ENCODE assay signal across 8 mouse cellular contexts in the genomic region with DNA sequence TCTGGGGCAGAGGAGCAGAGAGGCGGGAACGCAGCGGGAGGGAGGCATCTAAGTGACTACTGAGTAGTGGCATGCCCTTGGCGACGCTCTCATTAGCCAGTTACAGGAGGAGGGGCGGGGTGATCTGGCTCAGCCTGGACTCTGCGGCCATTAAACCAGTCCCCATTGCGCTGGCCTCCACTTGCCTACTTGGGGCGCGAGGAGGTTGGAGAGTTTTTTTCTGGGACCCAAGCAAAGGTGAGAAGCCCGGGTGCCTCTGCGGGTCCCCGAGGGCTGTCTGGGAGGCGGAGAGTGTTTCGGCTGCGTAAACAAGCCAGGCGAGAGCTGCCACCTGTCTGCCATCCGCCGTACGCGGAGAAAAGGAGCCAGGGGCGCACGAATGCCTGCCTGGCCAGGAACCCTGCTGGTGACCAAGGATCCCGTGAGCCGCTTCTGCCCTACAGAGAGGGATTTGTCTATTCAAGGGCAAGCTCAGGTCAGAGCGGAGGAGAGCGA. TPM values are rescaled to one million over a fixed set of nuclear protein-coding genes. Genes with fewer than 3 reads are reported as not detected.
DNase-seq lines count a peak whose midpoint lies in the region; ATAC-seq and TF ChIP-seq lines count a peak whose summit lies in the region.

A gene (plus strand): TSS at position 132 of the 495 bp plus-strand sequence.

- peak; percentile 91 for ATAC-seq in hindbrain, postnatal 0 days
- peak; percentile 94 for ATAC-seq in megakaryocyte-erythroid progenitor cell, adult 5-6 weeks (replicated peaks; ENCODE audit: low FRiP score, low TSS enrichment, poor library complexity, severe bottlenecking)

- peak; percentile 34 for TF ChIP-seq CTCF in hindbrain, postnatal 0 days (IDR thresholded peaks at IDR 0.05; ENCODE audit: low read depth)

- peak within 1 kb of the TSS; percentile 44; the same call in 1 of the 2 replicates for H3K9ac ChIP-seq in hindbrain, postnatal 0 days (replicated peaks; ENCODE audit: low read length)

- peak within 1 kb of the TSS; percentile 42 for H3K4me3 ChIP-seq in hindbrain, postnatal 0 days (ENCODE audit: low read length)

- H3K36me3 ChIP-seq in hindbrain, postnatal 0 days (ENCODE audit: insufficient read depth, low read length), result no peaks in the 10 kb centered on the region

- no peaks in the 10 kb centered on the region for H3K9me3 ChIP-seq in hindbrain, postnatal 0 days (ENCODE audit: low read length)

- intact Hi-C loops in left cerebral cortex, postnatal 25 days (cut with DNase I), result no loop called here

- H3K4me2 ChIP-seq in hindbrain, postnatal 0 days (ENCODE audit: low read depth, low read length), result peak within 1 kb of the TSS; percentile 76

- H3K27me3 ChIP-seq in hindbrain, postnatal 0 days (ENCODE audit: insufficient read depth, low read length), result no peaks in the 10 kb centered on the region

- WGBS in hindbrain, postnatal 0 days, result under 1% methylated on average over 27 of the region's 27 CpGs

- no peaks in the 10 kb centered on the region; the same call in 1 of the 2 replicates for H3K4me1 ChIP-seq in hindbrain, postnatal 0 days (ENCODE audit: insufficient read depth, low read length)

- H3K27ac ChIP-seq in hindbrain, postnatal 0 days, result no peak within 1 kb of the TSS

- DNase-seq in WW6 (ENCODE audit: low read depth, low spot score), result peak; percentile 13
- peak; percentile 13 to 51 for DNase-seq in cerebellum, postnatal 25 days
- DNase-seq in gastrocnemius, postnatal 10 days, result peak; percentile 54
- DNase-seq in hindbrain, postnatal 0 days (ENCODE audit: low spot score), result peak; percentile 72
- DNase-seq in left cerebral cortex, postnatal 25 days (ENCODE audit: low spot score in 2 of 2), result peak; percentile 20 to 21
- peak; percentile 80 for DNase-seq in skeletal muscle tissue, adult 2 months (ENCODE audit: low read depth, low spot score)
- peak; percentile 44 for DNase-seq in yolk sac, embryonic 10.5 days (ENCODE audit: low spot score)

RNA-seq across cellular contexts. Expression of the gene that starts here (rescaled TPM):
- 10 to 100 TPM; 61.0 to 61.6 TPM for total RNA-seq in gastrocnemius, postnatal 10 days (2021)
- total RNA-seq in hindbrain, postnatal 0 days (2014; rRNA removed), result 5.6 and 9.1 TPM in 2 replicates
- 12.3 and 12.7 TPM in 2 replicates for polyA plus RNA-seq in hindbrain, postnatal 0 days (2015; fragmentation: Nextera tagmentation; extraction: Ambion mirVana)
- 10 to 100 TPM; 21.5 to 21.7 TPM for total RNA-seq in left cerebral cortex, postnatal 25 days (2021)
- 29.6 and 32.5 TPM in 2 replicates for total RNA-seq in megakaryocyte-erythroid progenitor cell, adult 5-6 weeks (2014; fragmentation: Nextera tagmentation)
- total RNA-seq in megakaryocyte-erythroid progenitor cell, adult 5-6 weeks (2017), result 25.6 and 37.9 TPM in 2 replicates

Comparison
In these comparisons a context has a peak if more than half of its experiments do, and no peak if none do; other contexts are left out.
1. DNase-seq: peak in every context shown above with its lines; median percentile 80 in skeletal muscle tissue, adult 2 months; 72 in hindbrain, postnatal 0 days; 54 in gastrocnemius, postnatal 10 days; 44 in yolk sac, embryonic 10.5 days; 32 in cerebellum, postnatal 25 days; 20 in left cerebral cortex, postnatal 25 days; 13 in WW6.